Mouse (Mus musculus) G1E (cell line): ENCODE measurements around the gene Gm44502. TPM values are rescaled to one million over a fixed set of nuclear protein-coding genes. Genes with fewer than 3 reads are reported as not detected.

Source experiments
- ATAC-seq: 2 replicates; pipeline ENCODE4 v1.8.0; 2016; ENCODE audit warnings: mild to moderate bottlenecking; ENCODE audit not compliant: insufficient number of reproducible peaks, poor library complexity, low FRiP score, severe bottlenecking; ENCODE audit errors: extremely low read depth
- DNase-seq: peaks from one replicate; pipeline ENCODE4 v3.0.0; 2012; ENCODE audit warnings: low spot score
- H3K27me3 ChIP-seq: 2 replicates; pipeline ENCODE4 v1.6.1; 2012; ENCODE audit warnings: mild to moderate bottlenecking, low read length, inconsistent platforms; ENCODE audit not compliant: insufficient read depth
- H3K36me3 ChIP-seq: replicated peaks from 2 replicates; pipeline ENCODE3; 2012; ENCODE audit warnings: mild to moderate bottlenecking, inconsistent platforms
- H3K4me1 ChIP-seq: 2 replicates; pipeline ENCODE4 v1.6.1; 2012; ENCODE audit warnings: low read depth, low read length, inconsistent platforms, mixed read lengths; ENCODE audit not compliant: insufficient read depth
- H3K4me3 ChIP-seq: 2 replicates; pipeline ENCODE4 v1.5.1; 2012; ENCODE audit warnings: low read depth, mild to moderate bottlenecking, inconsistent platforms, low read length, moderate library complexity, mixed read lengths
- H3K9me3 ChIP-seq: replicated peaks from 2 replicates; pipeline ENCODE4 v1.6.1; 2012; ENCODE audit warnings: inconsistent platforms
- CTCF ChIP-seq: IDR thresholded peaks from 2 replicates; pipeline ENCODE4 v1.5.1; 2012; ENCODE audit warnings: low read depth, low read length, inconsistent platforms, mixed read lengths
- GATA1 ChIP-seq: IDR thresholded peaks from 2 replicates; pipeline ENCODE4 v1.6.1; 2012; ENCODE audit warnings: borderline replicate concordance, low read length, inconsistent platforms, mixed read lengths
- GATA2 ChIP-seq: IDR thresholded peaks from 2 replicates; pipeline ENCODE4 v1.6.1; 2012; ENCODE audit warnings: low read depth, low read length, inconsistent platforms, borderline replicate concordance
- POLR2AphosphoS5 ChIP-seq: IDR thresholded peaks from 2 replicates; pipeline ENCODE4 v1.6.1; 2012; ENCODE audit warnings: low read depth, low read length, inconsistent platforms; ENCODE audit not compliant: insufficient replicate concordance
- TAL1 ChIP-seq: conservative IDR thresholded peaks from 2 replicates; pipeline ENCODE4 v1.6.1; 2012; ENCODE audit warnings: low read depth, low read length, inconsistent platforms, mixed read lengths
- polyA plus RNA-seq: library from polyadenylated mRNA; stranded (reverse); fragments of >175 nt; gene quantifications from 2 replicates; pipeline ENCODE4 v1.2.3, GENCODE M21; 2012
- total RNA-seq, 2 experiments: library from RNA; stranded (forward) in 1 of 2; stranded (reverse) in 1 of 2; fragments of 200-1000 nt in 1 of 2; fragments of >200 nt in 1 of 2; fragmentation: Nextera tagmentation in 1 of 2; gene quantifications; 2 replicates each; pipeline ENCODE4 v1.2.3; 2014 to 2017

Gm44502 gene
- total and polyA plus RNA-seq, 3 experiments = 0.71 to 0.93 TPM; not detected in 1

GRCm38 (mm10) chr15:89396883-89397282 is 32.6 kb downstream of the Gm44502 start:
- ATAC-seq (no peak), DNase-seq (no peak)
- Histone ChIP-seq H3K27me3 (peaks cover 7% of the 10 kb centered on the region), H3K4me1 (peaks cover 4% of the 10 kb centered on the region), H3K4me3 (no peak overlapping the region), H3K36me3 (no peaks in the 10 kb centered on the region), H3K9me3 (no peaks in the 10 kb centered on the region)
- TF ChIP-seq POLR2AphosphoS5 = no peak
- no peak for TF ChIP-seq TAL1
- no peak for TF ChIP-seq GATA1
- no peak for TF ChIP-seq CTCF
- TF ChIP-seq GATA2 = no peak

GRCm38 (mm10) chr15:89390081-89390480 is 39.4 kb downstream of the Gm44502 start:
- Histone ChIP-seq H3K4me1 (no peaks in the 10 kb centered on the region), H3K27me3 (peaks cover 51% of the 10 kb centered on the region), H3K36me3 (no peaks in the 10 kb centered on the region), H3K9me3 (no peaks in the 10 kb centered on the region), H3K4me3 (no peak overlapping the region)
- DNase-seq = no peak
- no peak for TF ChIP-seq TAL1
- TF ChIP-seq GATA1 = no peak
- TF ChIP-seq CTCF = no peak
- no peak for TF ChIP-seq GATA2
- no peak for TF ChIP-seq POLR2AphosphoS5
- ATAC-seq = no peak

- ATAC-seq (no peak), DNase-seq (no peak)
- Histone ChIP-seq H3K4me3 (no peak overlapping the region), H3K27me3 (peaks cover 62% of the 10 kb centered on the region), H3K36me3 (no peaks in the 10 kb centered on the region), H3K4me1 (no peaks in the 10 kb centered on the region), H3K9me3 (no peaks in the 10 kb centered on the region)
- no peak for TF ChIP-seq TAL1
- no peak for TF ChIP-seq GATA1
- no peak for TF ChIP-seq GATA2
- TF ChIP-seq POLR2AphosphoS5 = no peak
Measured at GRCm38 (mm10) chr15:89387127-89387526, 42.4 kb downstream of the Gm44502 start.

- H3K4me3 ChIP-seq = no peak within 1 kb of the TSS
- H3K9me3 ChIP-seq = no peaks in the 10 kb centered on the region
- no peak for DNase-seq
- TF ChIP-seq GATA1 = no peak
- TF ChIP-seq GATA2 = no peak
- no peak for TF ChIP-seq TAL1
- TF ChIP-seq POLR2AphosphoS5 = no peak
- no peak for TF ChIP-seq CTCF
- no peaks in the 10 kb centered on the region for H3K4me1 ChIP-seq
- ATAC-seq = no peak
- no peaks in the 10 kb centered on the region for H3K36me3 ChIP-seq
- H3K27me3 ChIP-seq = peaks cover 49% of the 10 kb centered on the region
Measured at GRCm38 (mm10) chr15:89384617-89385016, 44.9 kb downstream of the Gm44502 start, which contains the start of gene Klhdc7b. TSS of gene Klhdc7b (plus strand) at chr15:89384917.

- H3K9me3 ChIP-seq = peaks cover 20% of the 10 kb centered on the region
- TF ChIP-seq TAL1 = no peak
- TF ChIP-seq POLR2AphosphoS5 = no peak
- no peak for TF ChIP-seq CTCF
- TF ChIP-seq GATA2 = no peak
- TF ChIP-seq GATA1 = no peak
- H3K4me1 ChIP-seq = peaks cover 6% of the 10 kb centered on the region
- peaks cover 9% of the 10 kb centered on the region for H3K36me3 ChIP-seq
- no peak overlapping the region for H3K4me3 ChIP-seq
- DNase-seq (peak; percentile 18), ATAC-seq (no peak)
- peaks cover 17% of the 10 kb centered on the region; the same call in 1 of the 2 replicates for H3K27me3 ChIP-seq
Measured at GRCm38 (mm10) chr15:89379429-89379828, 50.1 kb downstream of the Gm44502 start.

GRCm38 (mm10) chr15:89378831-89379401 is 50.6 kb downstream of the Gm44502 start, which contains the start of gene Odf3b:
TSS of gene Odf3b (minus strand) at chr15:89379282.
- Histone ChIP-seq H3K27me3 (peaks cover 14% of the 10 kb centered on the region; the same call in 1 of the 2 replicates), H3K9me3 (peaks cover 20% of the 10 kb centered on the region), H3K4me3 (no peak within 1 kb of the TSS; the same call in 1 of the 2 replicates), H3K4me1 (peaks cover 10% of the 10 kb centered on the region), H3K36me3 (peaks cover 9% of the 10 kb centered on the region)
- DNase-seq (no peak), ATAC-seq (no peak)
- no peak for TF ChIP-seq CTCF
- no peak for TF ChIP-seq POLR2AphosphoS5
- TF ChIP-seq GATA2 = no peak
- TF ChIP-seq GATA1 = no peak
- TF ChIP-seq TAL1 = no peak
